Mouse (Mus musculus): Measurements from ENCODE around the gene Senp3.
"Not testable (repeated sequence)": the region's sequence is repeated elsewhere in the genome, so short reads cannot be mapped to it uniquely, and the experiment has no call there.

The Senp3 gene

GRCm38 (mm10) chr11:69653399-69653798, 28.5 kb downstream of the Senp3 start:
- no peak for DNase-seq (ENCODE audit: low spot score)

GRCm38 (mm10) chr11:69645860-69646259, 36.0 kb downstream of the Senp3 start:
- no peak for DNase-seq (ENCODE audit: low spot score)

GRCm38 (mm10) chr11:69635471-69635870, 46.4 kb downstream of the Senp3 start:
- DNase-seq (ENCODE audit: low spot score): no peak

- DNase-seq (ENCODE audit: low spot score): peak; percentile 44
These were observed 48.6 kb downstream of the Senp3 start for GRCm38 (mm10) chr11:69633128-69633866.

GRCm38 (mm10) chr11:69632284-69633089, 49.4 kb downstream of the Senp3 start, which contains the start of gene Fxr2:
TSS of gene Fxr2 (plus strand) at chr11:69632990.
- peak; percentile 100 for DNase-seq (ENCODE audit: low spot score)

- DNase-seq (ENCODE audit: low spot score): peak; percentile 45
These were observed 52.1 kb downstream of the Senp3 start for GRCm38 (mm10) chr11:69629802-69630201.

GRCm38 (mm10) chr11:69628286-69628685, 53.6 kb downstream of the Senp3 start:
- DNase-seq (ENCODE audit: low spot score): peak; percentile 94

- DNase-seq (ENCODE audit: low spot score): not testable (repeated sequence)
These were observed 57.5 kb downstream of the Senp3 start for GRCm38 (mm10) chr11:69624339-69624738.

Measured in embryo, embryonic 10 days (tissue).